Mouse (Mus musculus) intestine, embryonic 16.5 days (tissue): ENCODE measurements around the gene Ms4a3. TPM values are rescaled to one million over a fixed set of nuclear protein-coding genes. Genes with fewer than 3 reads are reported as not detected.
A peak's percentile ranks its signal among the peaks of the same experiment; 100 is the strongest.

Source experiments
- ATAC-seq: fragments of 200-750 bp; cut with Nextera tagmentation; 2 replicates; pipeline ENCODE4 v1.8.0; 2017; ENCODE audit warnings: moderate TSS enrichment, moderate library complexity
- H3K27ac ChIP-seq: fragments of 300-500 bp; sonication (generic); 2 replicates; pipeline ENCODE4 v1.5.1; 2014; ENCODE audit warnings: mild to moderate bottlenecking, low read length
- H3K27me3 ChIP-seq: fragments of 300-500 bp; sonication (generic); replicated peaks from 2 replicates; pipeline ENCODE4 v1.6.1; 2014; ENCODE audit warnings: low read length, control low read depth, mixed read lengths; ENCODE audit not compliant: control insufficient read depth, insufficient read depth
- H3K36me3 ChIP-seq: fragments of 300-500 bp; sonication (generic); 2 replicates; pipeline ENCODE4 v1.6.1; 2014; ENCODE audit warnings: low read length, control low read depth; ENCODE audit not compliant: control insufficient read depth, insufficient read depth
- H3K4me1 ChIP-seq: fragments of 300-500 bp; sonication (generic); 2 replicates; pipeline ENCODE4 v1.6.1; 2014; ENCODE audit warnings: low read length, control low read depth, mixed read lengths; ENCODE audit not compliant: control insufficient read depth, insufficient read depth
- H3K4me2 ChIP-seq: fragments of 300-500 bp; sonication (generic); 2 replicates; pipeline ENCODE4 v1.6.1; 2014; ENCODE audit warnings: low read depth, low read length, control low read depth
- H3K4me3 ChIP-seq: fragments of 300-500 bp; sonication (generic); 2 replicates; pipeline ENCODE4 v1.5.1; 2014; ENCODE audit warnings: mild to moderate bottlenecking, low read length
- H3K9ac ChIP-seq: fragments of 300-500 bp; sonication (generic); 2 replicates; pipeline ENCODE4 v1.6.1; 2014; ENCODE audit warnings: low read depth, low read length
- H3K9me3 ChIP-seq: fragments of 300-500 bp; sonication (generic); 2 replicates; pipeline ENCODE4 v1.6.1; 2016; ENCODE audit warnings: low read length, control low read depth; ENCODE audit not compliant: control insufficient read depth
- WGBS: fragments of 180-500 bp; shearing (Covaris S2); extraction: QIAGEN DNeasy Blood & Tissue Kit; methylation state at CpG from one replicate; pipeline ENCODE4 v1.1.7; 2014; 5-methylcytosine and 5-hydroxymethylcytosine counted together
- polyA plus RNA-seq: library from polyadenylated mRNA; unstranded; fragments of >200 nt; fragmentation: Nextera tagmentation; extraction: Ambion mirVana; gene quantifications from 2 replicates; pipeline ENCODE4 v1.2.1, GENCODE M21; 2015

Ms4a3 gene
- polyA plus RNA-seq, 1 experiment from 2014 or later = 0.42 TPM

GRCm38 (mm10) chr19:11625231-11625630 lies 15.4 kb downstream of the Ms4a3 start:
- WGBS = 58% methylated on average over 5 of the region's 5 CpGs
- Histone ChIP-seq H3K36me3 (no peaks in the 10 kb centered on the region), H3K4me3 (no peak overlapping the region), H3K27me3 (no peaks in the 10 kb centered on the region), H3K4me1 (no peaks in the 10 kb centered on the region), H3K27ac (no peak overlapping the region), H3K9ac (no peak overlapping the region), H3K9me3 (no peaks in the 10 kb centered on the region), H3K4me2 (no peak overlapping the region)
- no peak for ATAC-seq

- Histone ChIP-seq H3K9me3 (no peaks in the 10 kb centered on the region), H3K27ac (no peak overlapping the region), H3K9ac (no peak overlapping the region), H3K27me3 (no peaks in the 10 kb centered on the region), H3K4me3 (no peak overlapping the region), H3K4me1 (no peaks in the 10 kb centered on the region), H3K4me2 (no peak overlapping the region), H3K36me3 (no peaks in the 10 kb centered on the region)
- no peak for ATAC-seq
Observed at GRCm38 (mm10) chr19:11624800-11625199, 15.9 kb downstream of the Ms4a3 start.

- no peak for ATAC-seq
- WGBS = 81% methylated on average over 2 of the region's 2 CpGs
- H3K4me2 ChIP-seq = no peak within 1 kb of the TSS
Observed at GRCm38 (mm10) chr19:11623551-11623950, 17.1 kb downstream of the Ms4a3 start, which contains the start of gene Ms4a2. Gene Ms4a2 (minus strand): TSS chr19:11623719.

GRCm38 (mm10) chr19:11617983-11618382 lies 22.7 kb downstream of the Ms4a3 start:
- Histone ChIP-seq H3K27ac (no peak overlapping the region), H3K4me1 (no peaks in the 10 kb centered on the region), H3K4me3 (no peak overlapping the region), H3K9me3 (no peaks in the 10 kb centered on the region), H3K36me3 (no peaks in the 10 kb centered on the region), H3K4me2 (no peak overlapping the region), H3K27me3 (no peaks in the 10 kb centered on the region), H3K9ac (no peak overlapping the region)
- no peak for ATAC-seq

More at GRCm38 (mm10) chr19:11623551-11623950, 17.1 kb downstream of the Ms4a3 start, which contains the start of gene Ms4a2:
- Histone ChIP-seq H3K9me3 (no peaks in the 10 kb centered on the region), H3K27ac (no peak within 1 kb of the TSS), H3K36me3 (no peaks in the 10 kb centered on the region), H3K27me3 (no peaks in the 10 kb centered on the region), H3K4me3 (no peak within 1 kb of the TSS), H3K4me1 (no peaks in the 10 kb centered on the region), H3K9ac (no peak within 1 kb of the TSS)

GRCm38 (mm10) chr19:11614805-11615204 lies 25.8 kb downstream of the Ms4a3 start:
- no peak overlapping the region for H3K27ac ChIP-seq
- H3K9ac ChIP-seq = no peak overlapping the region
- no peaks in the 10 kb centered on the region for H3K4me1 ChIP-seq
- H3K36me3 ChIP-seq = no peaks in the 10 kb centered on the region
- no peak overlapping the region for H3K4me3 ChIP-seq
- H3K4me2 ChIP-seq = no peak overlapping the region
- H3K27me3 ChIP-seq = no peaks in the 10 kb centered on the region
- WGBS = 58% methylated on average over 2 of the region's 2 CpGs
- H3K9me3 ChIP-seq = no peaks in the 10 kb centered on the region
- no peak for ATAC-seq

- H3K4me3 ChIP-seq = no peak overlapping the region
- no peaks in the 10 kb centered on the region for H3K9me3 ChIP-seq
- H3K4me1 ChIP-seq = no peaks in the 10 kb centered on the region
- WGBS = 58% methylated on average over 8 of the region's 8 CpGs
- H3K36me3 ChIP-seq = no peaks in the 10 kb centered on the region
- H3K27me3 ChIP-seq = no peaks in the 10 kb centered on the region
- no peak overlapping the region for H3K9ac ChIP-seq
- no peak overlapping the region for H3K4me2 ChIP-seq
- no peak overlapping the region for H3K27ac ChIP-seq
- no peak for ATAC-seq
Observed at GRCm38 (mm10) chr19:11613776-11614443, 26.7 kb downstream of the Ms4a3 start.

- no peak overlapping the region for H3K4me3 ChIP-seq
- no peak overlapping the region for H3K9ac ChIP-seq
- no peaks in the 10 kb centered on the region for H3K9me3 ChIP-seq
- H3K27me3 ChIP-seq = no peaks in the 10 kb centered on the region
- H3K36me3 ChIP-seq = no peaks in the 10 kb centered on the region
- WGBS = 92% methylated on average over 1 of the region's 1 CpGs
- no peaks in the 10 kb centered on the region for H3K4me1 ChIP-seq
- no peak overlapping the region for H3K27ac ChIP-seq
- ATAC-seq = no peak
- no peak overlapping the region for H3K4me2 ChIP-seq
Observed at GRCm38 (mm10) chr19:11613084-11613483, 27.6 kb downstream of the Ms4a3 start.

- no peaks in the 10 kb centered on the region for H3K9me3 ChIP-seq
- WGBS = 44% methylated on average over 2 of the region's 2 CpGs
- no peak for ATAC-seq
Observed at GRCm38 (mm10) chr19:11612293-11612692, 28.4 kb downstream of the Ms4a3 start.

GRCm38 (mm10) chr19:11611541-11611945 lies 29.1 kb downstream of the Ms4a3 start:
- no peak overlapping the region; the same call in 1 of the 2 replicates for H3K27ac ChIP-seq
- ATAC-seq = peak; percentile 81
- 16% methylated on average over 6 of the region's 6 CpGs for WGBS

More at GRCm38 (mm10) chr19:11612293-11612692, 28.4 kb downstream of the Ms4a3 start:
- no peaks in the 10 kb centered on the region for H3K27me3 ChIP-seq
- H3K4me1 ChIP-seq = no peaks in the 10 kb centered on the region
- H3K9ac ChIP-seq = no peak overlapping the region
- H3K27ac ChIP-seq = no peak overlapping the region
- H3K36me3 ChIP-seq = no peaks in the 10 kb centered on the region
- H3K4me2 ChIP-seq = no peak overlapping the region
- H3K4me3 ChIP-seq = no peak overlapping the region

GRCm38 (mm10) chr19:11608172-11608571 lies 32.5 kb downstream of the Ms4a3 start:
- H3K9ac ChIP-seq = no peak overlapping the region
- H3K4me3 ChIP-seq = no peak overlapping the region
- no peaks in the 10 kb centered on the region for H3K9me3 ChIP-seq
- WGBS = 12% methylated on average over 1 of the region's 1 CpGs
- no peak for ATAC-seq
- H3K4me1 ChIP-seq = no peaks in the 10 kb centered on the region
- H3K27me3 ChIP-seq = no peaks in the 10 kb centered on the region
- H3K27ac ChIP-seq = no peak overlapping the region
- H3K4me2 ChIP-seq = no peak overlapping the region
- no peaks in the 10 kb centered on the region for H3K36me3 ChIP-seq

More at GRCm38 (mm10) chr19:11611541-11611945, 29.1 kb downstream of the Ms4a3 start:
- H3K9ac ChIP-seq = no peak overlapping the region
- H3K9me3 ChIP-seq = no peaks in the 10 kb centered on the region
- H3K27me3 ChIP-seq = no peaks in the 10 kb centered on the region
- no peak overlapping the region for H3K4me3 ChIP-seq
- H3K36me3 ChIP-seq = no peaks in the 10 kb centered on the region
- H3K4me1 ChIP-seq = no peaks in the 10 kb centered on the region
- H3K4me2 ChIP-seq = no peak overlapping the region
